Mouse (Mus musculus): ENCODE data around the gene Rap1gds1.

The Rap1gds1 gene

DNA sequence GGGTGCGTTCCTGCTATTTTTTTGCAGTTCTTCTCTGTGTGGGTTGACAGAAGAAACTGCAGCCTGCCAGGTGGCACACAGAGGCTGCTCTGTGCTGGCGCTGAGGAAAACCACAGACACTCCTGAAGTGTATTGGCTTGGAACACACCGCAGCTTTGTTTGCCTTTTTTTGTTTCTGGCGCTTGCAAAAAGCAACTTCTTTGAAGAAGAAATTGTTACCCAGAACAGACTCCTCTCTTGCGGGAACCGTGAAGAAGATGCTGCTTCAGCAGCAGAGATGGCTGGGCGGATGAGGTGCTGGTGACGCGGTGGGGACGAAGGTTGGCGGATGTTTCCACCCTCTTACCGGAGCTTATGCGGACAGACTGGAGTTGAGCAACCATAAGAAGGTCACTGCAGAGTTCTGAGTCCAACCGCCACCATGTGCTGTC is 198.1 kb downstream of the Rap1gds1 start:
- DNase-seq: no peak

DNA sequence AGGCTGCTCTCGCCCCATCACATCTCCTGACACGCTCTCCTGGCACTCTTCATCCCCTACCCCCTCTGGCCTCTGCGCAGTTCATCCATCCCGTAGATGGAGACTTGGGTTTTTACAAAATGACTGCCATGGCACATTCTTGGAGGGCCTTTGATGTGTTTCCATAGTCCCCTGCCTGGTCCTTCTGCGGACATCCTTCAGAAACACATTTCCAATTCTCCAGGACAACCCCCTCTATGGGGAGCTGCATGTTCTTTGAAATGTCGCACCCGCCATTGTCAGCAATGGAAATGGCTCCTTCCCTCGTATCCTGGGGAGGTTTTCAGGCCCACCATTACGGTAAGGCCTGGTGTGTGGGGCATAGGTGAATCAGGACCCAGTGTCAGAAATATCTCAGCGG is 198.6 kb downstream of the Rap1gds1 start:
- DNase-seq: no peak

DNA sequence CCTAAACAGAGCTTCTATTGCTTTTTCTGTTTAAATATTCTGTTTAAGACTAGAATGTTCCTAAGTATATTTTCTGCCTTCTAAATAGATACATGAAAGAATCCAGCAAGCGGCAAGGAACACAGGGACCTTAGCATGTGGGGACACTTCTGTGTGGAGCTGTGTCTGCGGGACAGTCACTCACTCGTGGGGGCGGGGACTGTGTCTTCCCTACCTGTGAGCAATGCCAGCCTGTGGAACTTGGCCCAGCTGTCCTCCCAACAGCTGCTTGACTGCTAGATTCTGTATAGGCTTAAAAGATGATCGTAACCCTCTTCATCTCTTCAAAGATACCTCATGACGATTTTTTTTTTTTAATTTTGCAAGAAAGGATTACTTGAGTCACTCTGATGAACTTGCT is 199.1 kb downstream of the Rap1gds1 start:
- DNase-seq: no peak

Data from kidney, adult 18-20 months (tissue).